Comparison of ENCODE assay signal across 8 mouse cellular contexts in the genomic region with DNA sequence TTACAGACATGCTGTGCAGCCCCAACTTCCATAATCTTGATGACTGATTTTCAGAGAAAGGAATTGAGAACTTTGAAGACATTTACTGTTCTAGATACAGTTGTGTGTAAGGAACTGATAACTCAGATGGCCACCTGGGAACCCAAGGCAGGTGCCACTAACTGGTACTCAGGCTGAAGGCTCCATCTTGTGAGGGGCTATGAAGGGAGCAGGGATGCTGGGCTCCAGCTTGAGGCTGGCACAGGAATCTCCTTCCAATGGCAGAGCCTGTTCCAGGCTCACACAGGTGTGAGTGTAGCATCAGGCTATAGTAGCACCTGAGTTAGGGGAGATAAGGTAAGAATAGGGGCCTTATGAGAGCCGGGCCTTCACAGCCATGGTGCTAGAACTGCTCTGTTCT. TPM values are rescaled to one million over a fixed set of nuclear protein-coding genes. Genes with fewer than 3 reads are reported as not detected.
DNase-seq lines count a peak whose midpoint lies in the region; ATAC-seq and TF ChIP-seq lines count a peak whose summit lies in the region.

No protein-coding gene starts in this region.

- no peak for DNase-seq in kidney, adult 2 months
- DNase-seq in kidney, postnatal 36 days = no peak
- no peak for DNase-seq in embryonic facial prominence, embryonic 11.5 days (ENCODE audit: low spot score)
- no peak for DNase-seq in ovary, postnatal 14 days (ENCODE audit: low spot score)
- no peak for DNase-seq in frontal cortex, postnatal 36 days (ENCODE audit: low spot score in 2 of 2)
- DNase-seq in embryo, embryonic 10.5 days (ENCODE audit: low spot score) = no peak

- no peak overlapping the region for H3K9ac ChIP-seq in embryonic facial prominence, embryonic 11.5 days (replicated peaks; ENCODE audit: low read length)
- peak overlapping the region; percentile 74; the same call in 1 of the 2 replicates for H3K9ac ChIP-seq in hindbrain, embryonic 15.5 days
- H3K9ac ChIP-seq in midbrain, embryonic 15.5 days = no peak overlapping the region

- no peaks in the 10 kb centered on the region for H3K9me3 ChIP-seq in embryonic facial prominence, embryonic 11.5 days (replicated peaks; ENCODE audit: control insufficient read depth, low read length)
- H3K9me3 ChIP-seq in hindbrain, embryonic 15.5 days = no peaks in the 10 kb centered on the region
- no peaks in the 10 kb centered on the region for H3K9me3 ChIP-seq in midbrain, embryonic 15.5 days

- no peak for TF ChIP-seq CTCF in kidney, adult 2 months (conservative IDR thresholded peaks at IDR 0.05; ENCODE audit: insufficient read depth, insufficient read length, low read depth, low read length)

- whole genome bisulfite sequencing in kidney, adult 2 months = 73% methylated on average over 1 of the region's 1 CpGs
- WGBS in embryonic facial prominence, embryonic 11.5 days = 89% methylated on average over 1 of the region's 1 CpGs
- 77% methylated on average over 1 of the region's 1 CpGs for WGBS in hindbrain, embryonic 15.5 days
- WGBS in midbrain, embryonic 15.5 days = 61% methylated on average over 1 of the region's 1 CpGs

- no peak overlapping the region for H3K27ac ChIP-seq in kidney, adult 2 months (ENCODE audit: insufficient read depth, low read depth, low read length)
- H3K27ac ChIP-seq in embryonic facial prominence, embryonic 11.5 days (replicated peaks; ENCODE audit: low read depth, low read length) = no peak overlapping the region
- no peak overlapping the region for H3K27ac ChIP-seq in hindbrain, embryonic 15.5 days (replicated peaks)
- no peak overlapping the region for H3K27ac ChIP-seq in midbrain, embryonic 15.5 days

- ATAC-seq in embryonic facial prominence, embryonic 11.5 days (replicated peaks; ENCODE audit: insufficient number of reproducible peaks, low FRiP score, low TSS enrichment, low read depth) = no peak
- no peak for ATAC-seq in hindbrain, embryonic 15.5 days (ENCODE audit: low FRiP score, low read depth)
- no peak for ATAC-seq in midbrain, embryonic 15.5 days (replicated peaks)

- H3K4me1 ChIP-seq in kidney, adult 2 months (ENCODE audit: control insufficient read depth, insufficient read depth, low read length) = no peaks in the 10 kb centered on the region
- no peaks in the 10 kb centered on the region for H3K4me1 ChIP-seq in embryonic facial prominence, embryonic 11.5 days (ENCODE audit: control insufficient read depth, insufficient read depth, low read length)
- H3K4me1 ChIP-seq in hindbrain, embryonic 15.5 days (replicated peaks) = peaks cover 45% of the 10 kb centered on the region
- H3K4me1 ChIP-seq in midbrain, embryonic 15.5 days = peaks cover 33% of the 10 kb centered on the region

- peak overlapping the region; percentile 62 for H3K4me3 ChIP-seq in kidney, adult 2 months (ENCODE audit: insufficient read depth, low read depth, low read length)
- peak overlapping the region; percentile 84 for H3K4me3 ChIP-seq in embryonic facial prominence, embryonic 11.5 days (ENCODE audit: low read depth, low read length)
- peak overlapping the region; percentile 64 for H3K4me3 ChIP-seq in hindbrain, embryonic 15.5 days
- peak overlapping the region; percentile 70 for H3K4me3 ChIP-seq in midbrain, embryonic 15.5 days

- no peaks in the 10 kb centered on the region for H3K36me3 ChIP-seq in kidney, adult 2 months (ENCODE audit: control insufficient read depth, insufficient read depth, low read length)
- H3K36me3 ChIP-seq in embryonic facial prominence, embryonic 11.5 days (replicated peaks; ENCODE audit: control insufficient read depth, insufficient read depth, low read depth, low read length) = no peaks in the 10 kb centered on the region
- no peaks in the 10 kb centered on the region for H3K36me3 ChIP-seq in hindbrain, embryonic 15.5 days
- H3K36me3 ChIP-seq in midbrain, embryonic 15.5 days (replicated peaks) = no peaks in the 10 kb centered on the region

- TF ChIP-seq POLR2A in kidney, adult 2 months (IDR thresholded peaks at IDR 0.05; ENCODE audit: low read depth, low read length) = no peak

- no peak overlapping the region; the same call in 1 of the 2 replicates for H3K4me2 ChIP-seq in embryonic facial prominence, embryonic 11.5 days (ENCODE audit: low read depth, low read length)
- peak overlapping the region; percentile 93 for H3K4me2 ChIP-seq in hindbrain, embryonic 15.5 days
- peak overlapping the region; percentile 83 for H3K4me2 ChIP-seq in midbrain, embryonic 15.5 days

- no peaks in the 10 kb centered on the region for H3K27me3 ChIP-seq in kidney, adult 2 months (replicated peaks; ENCODE audit: control insufficient read depth, insufficient read depth, low read length)
- H3K27me3 ChIP-seq in embryonic facial prominence, embryonic 11.5 days (ENCODE audit: control insufficient read depth, insufficient read depth, low read length) = no peaks in the 10 kb centered on the region
- no peaks in the 10 kb centered on the region for H3K27me3 ChIP-seq in hindbrain, embryonic 15.5 days
- no peaks in the 10 kb centered on the region for H3K27me3 ChIP-seq in midbrain, embryonic 15.5 days (replicated peaks)

RNA-seq across cellular contexts. Expression of gene Heg1, which starts 1.9 kb away (rescaled TPM):
- polyA plus RNA-seq in kidney, adult 2 months (2012; rRNA removed) = 26.7 and 28.4 TPM in 2 replicates
- polyA plus RNA-seq in embryonic facial prominence, embryonic 11.5 days (2014; fragmentation: Nextera tagmentation; extraction: Ambion mirVana) = 11.5 and 12.4 TPM in 2 replicates
- polyA plus RNA-seq in hindbrain, embryonic 15.5 days (2015; fragmentation: Nextera tagmentation; extraction: Ambion mirVana) = 11.5 and 11.7 TPM in 2 replicates
- polyA plus RNA-seq in midbrain, embryonic 15.5 days (2015; fragmentation: Nextera tagmentation; extraction: Ambion mirVana) = 14.2 and 14.5 TPM in 2 replicates
